Mouse (Mus musculus): Measurements from ENCODE around the gene Traf5.

The Traf5 gene

DNA sequence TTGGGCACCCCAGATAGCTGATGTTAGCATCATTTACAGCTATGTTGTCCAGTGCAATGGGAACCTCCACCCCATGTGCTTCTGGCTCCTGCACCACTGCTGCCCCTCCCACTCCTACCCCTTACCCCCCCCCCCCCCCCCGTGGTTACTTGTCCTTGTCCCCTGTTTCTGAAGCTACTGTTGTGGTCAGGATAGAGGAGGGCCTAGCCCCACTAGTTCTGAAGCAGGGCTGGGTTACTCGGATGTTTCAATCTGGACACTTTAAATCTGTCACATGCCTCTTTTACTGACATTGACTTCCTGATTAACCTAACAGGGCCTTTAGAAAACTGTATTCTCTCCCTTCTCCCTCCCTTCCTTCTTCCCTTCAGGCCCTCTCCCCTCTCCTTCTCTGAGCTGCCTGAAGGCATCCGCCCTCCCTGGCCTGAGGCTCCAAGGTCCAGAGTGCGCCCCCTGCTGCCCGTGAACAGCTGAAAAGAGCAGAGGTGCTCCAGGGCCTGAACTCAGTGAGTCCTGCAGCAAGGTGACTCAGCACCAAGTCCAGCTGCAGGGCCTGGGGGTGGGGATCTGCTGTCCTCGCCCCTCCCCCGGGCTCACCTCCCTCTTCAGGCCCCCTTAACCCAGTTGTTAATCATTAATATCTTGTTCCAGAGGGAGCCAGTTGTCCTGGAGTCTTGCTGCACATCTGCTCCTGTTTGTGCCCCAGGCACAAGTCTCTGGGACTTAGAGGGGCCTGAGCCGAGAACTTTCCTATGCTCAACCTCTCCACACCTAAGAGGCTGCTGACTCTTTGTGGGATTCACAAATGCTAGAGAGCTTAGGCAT, 128.2 kb downstream of the Traf5 start:
- peak; percentile 95 to 98 for DNase-seq

DNA sequence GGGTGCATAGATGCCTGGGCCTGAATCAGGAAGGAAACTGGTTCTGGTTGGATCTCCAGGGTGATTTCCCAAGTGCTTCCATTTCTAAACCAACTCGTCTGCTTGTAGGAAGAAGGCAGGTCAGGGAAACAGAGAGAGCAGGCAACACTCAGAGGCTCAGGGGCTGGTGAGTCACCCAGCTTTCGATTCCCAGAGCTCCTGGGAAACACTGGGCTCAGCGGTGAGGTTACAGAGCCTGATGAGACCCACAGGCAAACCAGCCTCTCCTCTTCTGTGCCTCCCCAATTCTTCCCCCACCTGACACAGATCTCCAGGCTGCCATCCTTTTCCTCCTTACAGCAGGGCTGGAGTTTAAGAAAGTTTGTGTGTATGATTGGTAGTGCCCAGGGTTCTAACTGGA, 128.9 kb downstream of the Traf5 start:
- DNase-seq = no peak

DNA sequence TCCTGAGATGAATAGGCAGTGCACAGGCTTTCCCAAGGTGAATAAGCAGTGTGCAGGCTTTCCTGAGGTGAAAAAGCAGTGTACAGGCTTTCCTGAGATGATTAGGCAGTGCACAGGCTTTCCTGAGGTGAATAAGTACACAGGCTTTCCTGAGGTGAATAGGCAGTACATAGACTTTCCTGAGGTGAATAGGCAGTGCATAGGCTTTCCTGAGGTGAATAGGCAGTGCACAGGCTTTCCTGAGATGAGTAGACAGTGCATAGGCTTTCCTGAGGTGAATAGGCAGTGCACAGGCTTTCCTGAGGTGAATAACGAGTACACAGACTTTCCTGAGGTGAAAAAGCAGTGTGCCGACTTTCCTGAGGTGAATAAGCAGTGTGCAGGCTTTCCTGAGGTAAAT, 131.4 kb downstream of the Traf5 start:
- no peak for DNase-seq

GRCm38 (mm10) chr1:191957321-191957720, 135.0 kb downstream of the Traf5 start:
- DNase-seq = peak; percentile 61 to 79

DNA sequence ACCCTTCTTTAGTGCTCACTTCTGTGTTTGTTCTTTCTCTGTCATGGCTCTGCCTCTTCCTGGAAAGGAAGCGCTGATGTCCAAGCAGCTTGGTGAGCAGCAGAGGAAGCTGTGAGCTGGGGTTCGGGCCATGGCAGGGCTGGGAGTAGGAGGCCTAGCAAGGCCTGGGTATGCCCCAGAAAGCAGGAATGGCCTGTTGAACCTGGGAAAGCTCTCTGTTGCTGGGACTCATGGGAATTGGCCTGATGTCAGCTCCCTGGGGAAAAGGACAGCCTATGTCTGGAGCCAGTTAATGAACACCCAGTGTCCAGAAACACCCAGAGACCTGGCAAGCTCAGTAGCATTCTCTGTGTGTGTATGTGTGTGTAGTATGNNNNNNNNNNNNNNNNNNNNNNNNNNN, 135.5 kb downstream of the Traf5 start:
- peak; percentile 85 to 94 for DNase-seq

DNA sequence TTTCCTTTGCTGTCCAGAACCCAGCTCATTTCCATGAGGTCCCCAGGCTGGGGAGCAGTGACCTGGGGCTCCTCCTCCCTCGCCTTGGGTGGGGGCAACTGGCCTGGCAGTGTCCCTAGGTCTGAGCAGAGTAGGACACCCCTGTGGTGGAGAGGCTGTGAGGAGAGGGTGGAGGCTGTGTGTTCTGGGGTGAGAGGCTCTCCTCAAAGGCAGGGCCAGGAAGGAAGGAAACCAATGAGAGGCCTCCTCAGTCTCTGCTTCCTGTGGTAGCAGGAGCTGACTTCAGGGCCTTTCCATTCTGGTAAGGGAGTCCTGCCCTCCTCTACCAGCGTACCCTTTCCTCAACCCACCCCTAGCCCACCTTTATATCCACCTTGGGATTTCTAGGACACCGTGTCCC, 136.1 kb downstream of the Traf5 start:
- peak; percentile 52 to 55 for DNase-seq

GRCm38 (mm10) chr1:191955101-191955500, 137.3 kb downstream of the Traf5 start:
- DNase-seq = peak; percentile 52 to 67

GRCm38 (mm10) chr1:191952733-191953335, 139.5 kb downstream of the Traf5 start:
- DNase-seq = no peak

- no peak for DNase-seq
Measured at GRCm38 (mm10) chr1:191950611-191951010, 141.7 kb downstream of the Traf5 start.

DNA sequence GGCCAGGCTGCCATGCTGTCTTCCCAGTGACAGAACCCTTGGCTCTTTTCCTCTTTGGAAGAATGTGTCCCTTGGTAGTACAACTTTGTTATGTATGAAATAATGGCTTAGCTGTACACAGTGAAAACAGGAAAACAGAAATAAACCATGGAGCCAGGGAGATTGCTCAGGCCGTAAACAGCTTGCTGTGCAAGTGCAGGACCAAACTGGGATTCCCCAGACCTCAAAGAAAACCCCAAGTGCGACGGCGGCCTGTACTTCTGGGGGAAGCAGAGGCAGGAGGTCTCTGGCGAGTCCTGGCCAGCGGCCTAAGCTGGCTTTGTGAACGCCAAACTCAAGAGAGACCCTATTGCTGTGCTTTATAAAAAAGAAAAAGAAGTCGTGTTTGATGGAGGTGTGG, 143.8 kb downstream of the Traf5 start:
- DNase-seq = no peak

- no peak for DNase-seq
Measured at GRCm38 (mm10) chr1:191947796-191948195, 144.6 kb downstream of the Traf5 start.
